Mouse (Mus musculus): ENCODE data around the gene Gpx2. TPM values are rescaled to one million over a fixed set of nuclear protein-coding genes. Genes with fewer than 3 reads are reported as not detected.

Gene Gpx2
- total RNA-seq, 1 experiment from 2014 or later, result not detected

DNA sequence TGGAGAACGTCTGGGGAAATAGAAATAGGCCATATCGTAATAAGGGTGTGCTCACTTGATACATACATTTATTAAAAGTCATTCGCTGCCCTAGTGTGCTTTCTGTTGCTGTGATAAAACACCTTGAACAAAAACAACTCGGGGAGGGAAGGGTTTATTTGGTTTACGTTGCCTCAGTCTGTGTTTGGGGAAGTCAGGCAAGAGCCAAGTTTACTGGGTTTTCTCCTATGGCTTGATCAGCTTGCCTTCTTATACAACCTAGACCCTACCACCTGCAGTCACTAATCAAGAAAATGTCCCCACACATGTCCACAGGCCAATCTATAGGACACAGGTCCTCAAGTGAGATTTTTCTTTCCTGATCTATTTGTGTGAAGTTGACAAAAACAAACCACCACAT is 23.8 kb downstream of the Gpx2 start:
- no peak for ATAC-seq (replicated peaks; ENCODE audit: insufficient number of reproducible peaks, low FRiP score, low TSS enrichment, poor library complexity, severe bottlenecking)

DNA sequence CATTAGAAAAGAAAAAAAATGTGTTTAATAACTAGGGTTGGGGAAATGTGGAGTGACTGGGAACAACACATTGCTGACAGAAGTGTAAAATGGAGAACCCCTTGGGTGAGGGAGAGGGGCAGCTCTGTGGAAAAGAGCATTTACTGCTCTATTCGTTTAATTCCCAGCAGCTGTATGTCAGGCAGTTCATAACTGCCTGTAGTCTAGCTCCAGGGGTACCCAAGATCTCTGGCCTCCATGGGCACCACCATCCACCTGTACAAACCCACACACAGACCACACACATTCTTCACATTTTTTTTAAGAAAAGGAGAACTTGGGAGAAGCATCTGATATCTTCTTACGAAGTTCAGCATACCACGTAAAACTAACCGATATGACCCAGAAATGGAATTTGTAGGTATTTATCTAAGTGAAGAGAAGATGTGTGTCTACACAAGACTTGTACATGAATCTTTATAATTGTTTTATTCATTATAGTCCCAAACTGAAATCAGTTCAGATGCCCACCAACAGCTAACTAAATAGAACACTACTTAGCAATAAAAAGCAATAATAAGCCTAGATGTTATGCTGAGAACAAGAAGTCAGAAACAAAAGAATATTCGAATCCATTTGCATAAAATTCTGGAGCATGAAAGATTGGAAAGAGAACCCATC is 24.4 kb downstream of the Gpx2 start:
- ATAC-seq (replicated peaks; ENCODE audit: insufficient number of reproducible peaks, low FRiP score, low TSS enrichment, poor library complexity, severe bottlenecking), result no peak

DNA sequence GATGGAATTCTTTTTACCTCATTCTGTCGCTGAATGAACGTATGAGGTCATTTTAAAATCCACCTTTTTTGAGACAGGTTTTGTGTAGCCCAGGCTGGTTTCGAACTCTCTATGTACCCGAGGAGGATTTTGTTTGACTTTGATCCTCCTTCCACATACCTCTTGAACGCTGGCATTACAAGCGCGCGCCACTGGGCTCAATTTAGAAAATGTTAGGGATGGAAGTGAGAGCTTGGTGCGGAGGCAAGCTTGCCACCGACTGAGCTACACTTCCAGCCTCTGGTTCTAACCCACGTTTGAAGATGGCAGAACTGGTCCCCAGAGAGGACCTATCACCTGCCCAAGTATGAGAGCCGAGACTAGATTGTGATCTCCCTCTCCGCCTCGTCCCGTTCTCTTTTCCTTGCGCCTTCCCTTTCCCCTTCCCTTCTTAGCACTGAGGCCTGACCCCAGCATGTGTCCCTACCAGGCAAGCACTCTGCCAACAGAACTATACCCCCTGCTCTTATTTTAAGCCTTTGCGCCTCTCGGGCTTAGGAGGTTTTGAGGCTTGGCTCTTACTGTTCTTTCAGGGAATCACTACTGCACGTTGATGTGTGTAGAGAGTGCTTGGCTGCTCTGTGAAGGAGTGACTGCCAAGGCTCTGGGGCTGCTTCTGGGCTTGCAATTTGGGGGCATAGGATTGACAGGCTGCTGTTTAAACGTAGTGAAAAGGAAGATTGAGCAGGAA is 29.3 kb downstream of the Gpx2 start:
- ATAC-seq (replicated peaks; ENCODE audit: insufficient number of reproducible peaks, low FRiP score, low TSS enrichment, poor library complexity, severe bottlenecking), result no peak; the same call in 1 of the 2 replicates

DNA sequence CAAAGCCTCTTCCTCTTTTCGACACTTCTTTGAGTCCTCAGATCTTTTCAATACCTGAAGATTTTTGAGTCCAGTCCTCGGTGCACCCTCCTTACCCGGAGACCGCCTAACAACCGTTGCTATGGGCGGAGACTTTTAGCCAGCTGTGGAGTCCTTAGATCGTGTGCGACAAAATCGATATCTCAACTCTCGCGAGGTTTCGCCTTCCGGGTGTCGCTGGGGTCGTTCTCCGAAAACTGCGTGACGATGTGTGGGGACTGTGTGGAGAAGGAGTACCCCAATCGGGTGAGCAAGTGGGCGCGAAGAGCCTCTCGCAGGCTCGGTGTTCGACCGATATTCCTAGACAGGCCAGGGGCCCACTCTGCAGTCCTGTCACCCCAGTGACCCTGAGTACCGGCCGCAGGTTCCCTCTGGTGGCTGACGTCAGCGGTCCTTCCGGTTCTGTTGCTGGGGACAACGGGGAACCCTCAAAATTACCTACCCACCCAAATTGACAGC is 30.0 kb downstream of the Gpx2 start, which contains the start of the genes Churc1 and Fntb:
Churc1 (plus strand) TSS at position 185 of the 498 bp plus-strand sequence.
Fntb (plus strand) TSS at position 236 of the 498 bp plus-strand sequence.
- peak; percentile 93 for ATAC-seq (replicated peaks; ENCODE audit: insufficient number of reproducible peaks, low FRiP score, low TSS enrichment, poor library complexity, severe bottlenecking)

DNA sequence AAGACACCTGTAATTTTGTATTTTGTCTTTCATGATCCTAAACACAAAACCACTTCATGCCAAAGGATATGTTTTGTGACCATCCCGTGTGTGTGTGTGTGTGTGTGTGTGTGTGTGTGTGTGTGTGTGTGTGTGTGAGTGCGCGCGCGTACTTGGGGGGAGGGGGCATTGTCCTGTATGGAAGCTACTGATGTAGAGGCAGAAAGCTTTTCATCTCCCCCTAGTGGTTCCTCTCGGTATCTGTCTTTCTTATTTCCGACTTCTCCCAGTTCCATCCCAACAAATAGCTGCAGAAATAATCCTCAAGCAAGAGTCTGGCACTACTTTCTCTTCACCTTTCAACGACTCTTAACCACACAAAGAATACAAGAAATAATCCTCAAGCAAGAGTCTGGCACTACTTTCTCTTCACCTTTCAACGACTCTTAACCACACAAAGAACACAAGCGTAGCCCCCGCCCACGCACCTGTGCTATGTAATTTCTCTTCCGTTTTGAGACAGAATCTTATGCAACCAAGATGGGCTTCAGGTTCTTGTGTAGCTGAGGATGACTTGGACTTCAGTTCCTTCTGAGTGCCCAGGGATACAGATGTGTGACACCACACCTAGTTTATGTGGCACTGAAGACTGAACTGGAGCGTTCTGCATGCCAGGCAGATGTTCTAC is 42.6 kb downstream of the Gpx2 start:
- ATAC-seq (replicated peaks; ENCODE audit: insufficient number of reproducible peaks, low FRiP score, low TSS enrichment, poor library complexity, severe bottlenecking), result no peak

DNA sequence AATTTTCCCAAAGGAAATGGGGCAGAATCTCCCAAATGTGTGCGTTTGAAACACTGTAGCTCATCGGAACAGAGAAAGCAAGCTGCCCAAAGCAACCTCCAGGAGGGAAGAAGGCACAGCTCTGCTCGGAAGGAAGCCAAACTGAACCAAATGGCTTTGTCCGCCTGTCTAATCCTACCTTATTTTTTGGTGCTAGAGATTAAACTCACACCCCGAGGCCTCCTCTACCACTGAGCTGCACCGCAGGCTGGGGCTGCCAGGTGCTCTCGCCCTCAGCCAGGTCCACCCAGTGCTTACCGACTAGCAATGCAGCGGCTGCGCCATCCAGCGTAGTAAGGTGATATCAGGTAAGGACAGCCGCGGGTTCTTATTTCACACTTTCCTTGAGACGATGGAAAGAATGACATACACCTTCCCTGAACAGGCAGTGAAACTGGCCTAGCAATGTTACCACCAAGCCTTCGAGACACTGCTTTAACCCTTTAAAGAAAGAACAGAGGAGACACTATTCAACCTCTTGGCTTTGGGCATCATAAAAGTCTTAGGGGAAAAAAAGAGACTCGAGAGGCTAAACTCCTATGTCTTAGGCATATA is 44.4 kb downstream of the Gpx2 start:
- ATAC-seq (replicated peaks; ENCODE audit: insufficient number of reproducible peaks, low FRiP score, low TSS enrichment, poor library complexity, severe bottlenecking), result no peak

Other genes with a start within 250 kb of the Gpx2 start
- 0.76 to 1.3 TPM (median 0.85 TPM) in 3 replicates for gene Sptb, start 85.0 kb downstream of the Gpx2 start, total RNA-seq (2017)
- gene Churc1, start 30.0 kb downstream of the Gpx2 start, total RNA-seq (2017), result 42.5 to 61.0 TPM (median 52.8 TPM) in 3 replicates
- gene Fntb, start 30.0 kb downstream of the Gpx2 start, total RNA-seq (2017), result 1.4 to 8.8 TPM (median 6.4 TPM) in 3 replicates
- not detected in 3 replicates for gene Rab15, start 27.4 kb upstream of the Gpx2 start, total RNA-seq (2017)
- 124 to 167 TPM (median 145 TPM) in 3 replicates for gene Max, start 166.6 kb upstream of the Gpx2 start, total RNA-seq (2017)